ENCODE assay signal across 21 mouse cellular contexts in the genomic region with DNA sequence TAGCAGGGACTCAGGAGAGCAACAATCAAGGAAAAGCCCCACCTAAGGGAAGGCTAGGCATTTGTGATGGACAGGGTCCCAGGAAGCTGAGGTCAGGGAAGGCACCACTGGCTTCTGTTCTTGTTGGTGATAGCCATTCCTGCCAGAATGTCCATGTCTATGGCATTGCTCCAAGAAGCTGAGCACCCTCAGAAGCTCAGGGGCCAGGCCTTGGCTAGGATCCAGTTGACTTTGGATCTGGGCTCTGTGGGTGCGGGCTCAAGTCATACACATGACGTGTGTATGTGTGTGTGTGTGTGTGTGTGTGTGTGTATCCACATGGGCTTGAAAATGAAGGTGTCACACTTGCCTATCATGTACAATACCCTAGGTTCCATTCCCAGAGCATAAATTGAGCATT. TPM values are rescaled to one million over a fixed set of nuclear protein-coding genes. Genes with fewer than 3 reads are reported as not detected.
DNase-seq lines count a peak whose midpoint lies in the region; ATAC-seq lines count a peak whose summit lies in the region.
"Had no signal": no experiment of that assay in that cellular context is flagged by ENCODE, and none has a peak within 500 bp of the region (broad histone marks: within the 10 kb centered on the region; RNA-seq: fewer than 3 reads in every experiment).

No protein-coding gene starts in this region.

- H3K27ac ChIP-seq in kidney, embryonic 16.5 days (ENCODE audit: low read length): no peak overlapping the region
- peak overlapping the region; percentile 60 for H3K27ac ChIP-seq in lung, embryonic 16.5 days (ENCODE audit: low read length)
- H3K27ac ChIP-seq in forebrain, embryonic 16.5 days (ENCODE audit: low read length): no peak overlapping the region
- H3K27ac ChIP-seq: hindbrain, embryonic 15.5 days; kidney, postnatal 0 days; limb, embryonic 12.5 days; midbrain, embryonic 13.5 days had no signal

- no peaks in the 10 kb centered on the region for H3K9me3 ChIP-seq in kidney, embryonic 16.5 days (ENCODE audit: low read length)
- no peaks in the 10 kb centered on the region for H3K9me3 ChIP-seq in lung, embryonic 16.5 days (ENCODE audit: control insufficient read depth, low read length)
- no peaks in the 10 kb centered on the region for H3K9me3 ChIP-seq in forebrain, embryonic 16.5 days (ENCODE audit: control insufficient read depth, low read length)
- H3K9me3 ChIP-seq: hindbrain, embryonic 15.5 days; limb, embryonic 12.5 days; megakaryocyte, embryonic 14.5 days; midbrain, embryonic 13.5 days had no signal

- no peak overlapping the region for H3K4me2 ChIP-seq in kidney, embryonic 16.5 days (replicated peaks; ENCODE audit: low read depth, low read length)
- no peak overlapping the region for H3K4me2 ChIP-seq in lung, embryonic 16.5 days (ENCODE audit: low read depth, low read length)
- H3K4me2 ChIP-seq in forebrain, embryonic 16.5 days (ENCODE audit: low read length): no peak overlapping the region
- H3K4me2 ChIP-seq: heart, embryonic 11.5 days; hindbrain, embryonic 15.5 days; limb, embryonic 12.5 days; liver, embryonic 11.5 days; midbrain, embryonic 13.5 days had no signal

- H3K4me3 ChIP-seq in kidney, embryonic 16.5 days (ENCODE audit: low read length): no peak overlapping the region
- no peak overlapping the region for H3K4me3 ChIP-seq in lung, embryonic 16.5 days (ENCODE audit: low read length)
- no peak overlapping the region for H3K4me3 ChIP-seq in forebrain, embryonic 16.5 days (replicated peaks; ENCODE audit: low read length)
- H3K4me3 ChIP-seq: hindbrain, embryonic 15.5 days; limb, embryonic 12.5 days; megakaryocyte, embryonic 14.5 days; midbrain, embryonic 13.5 days had no signal

- 80% methylated on average over 2 of the region's 2 CpGs for WGBS in kidney, embryonic 16.5 days
- 23% methylated on average over 2 of the region's 2 CpGs for WGBS in lung, embryonic 16.5 days
- WGBS in forebrain, embryonic 16.5 days: 77% methylated on average over 2 of the region's 2 CpGs

- H3K36me3 ChIP-seq in kidney, embryonic 16.5 days (ENCODE audit: insufficient read depth, low read length): peaks cover 13% of the 10 kb centered on the region
- H3K36me3 ChIP-seq in lung, embryonic 16.5 days (ENCODE audit: control insufficient read depth, insufficient read depth, low read length): peaks cover 4% of the 10 kb centered on the region
- peaks cover 6% of the 10 kb centered on the region; the same call in 1 of the 2 replicates for H3K36me3 ChIP-seq in forebrain, embryonic 16.5 days (ENCODE audit: control insufficient read depth, insufficient read depth)

- DNase-seq in cerebellum, postnatal 10 days: peak; percentile 23 to 34
- no peak for DNase-seq in cerebellum, adult 9-10 months
- peak; percentile 35 for DNase-seq in kidney, postnatal 10 days
- peak; percentile 68 to 71 for DNase-seq in lung, postnatal 4 days
- DNase-seq in thymus, postnatal 0 days (ENCODE audit: low spot score): no peak
- DNase-seq: cerebellum, adult 18-20 months; heart, postnatal 14 days; layer of hippocampus, postnatal 36 days; liver, postnatal 0 days had no signal

- no peaks in the 10 kb centered on the region for H3K4me1 ChIP-seq in kidney, embryonic 16.5 days (ENCODE audit: insufficient read depth, low read length)
- peaks cover 17% of the 10 kb centered on the region; the same call in 1 of the 2 replicates for H3K4me1 ChIP-seq in lung, embryonic 16.5 days (replicated peaks; ENCODE audit: control insufficient read depth, insufficient read depth, low read length)
- H3K4me1 ChIP-seq in forebrain, embryonic 16.5 days (replicated peaks; ENCODE audit: control insufficient read depth, insufficient read depth, low read length): no peaks in the 10 kb centered on the region
- H3K4me1 ChIP-seq: hindbrain, embryonic 15.5 days; limb, embryonic 12.5 days; midbrain, embryonic 13.5 days had no signal

- H3K9ac ChIP-seq in kidney, embryonic 16.5 days (replicated peaks; ENCODE audit: low read length): no peak overlapping the region
- no peak overlapping the region for H3K9ac ChIP-seq in lung, embryonic 16.5 days (ENCODE audit: low read length)
- no peak overlapping the region for H3K9ac ChIP-seq in forebrain, embryonic 16.5 days (replicated peaks; ENCODE audit: low read depth, low read length)
- H3K9ac ChIP-seq: hindbrain, embryonic 15.5 days; limb, embryonic 12.5 days; liver, postnatal 0 days; midbrain, embryonic 13.5 days had no signal

- no peaks in the 10 kb centered on the region for H3K27me3 ChIP-seq in kidney, embryonic 16.5 days (ENCODE audit: insufficient read depth, low read length)
- no peaks in the 10 kb centered on the region for H3K27me3 ChIP-seq in lung, embryonic 16.5 days (ENCODE audit: control insufficient read depth, insufficient read depth, low read depth, low read length)
- H3K27me3 ChIP-seq in forebrain, embryonic 16.5 days (replicated peaks; ENCODE audit: control insufficient read depth, insufficient read depth, low read length): no peaks in the 10 kb centered on the region
- H3K27me3 ChIP-seq: hindbrain, embryonic 15.5 days; limb, embryonic 12.5 days; midbrain, embryonic 13.5 days had no signal

- ATAC-seq in kidney, embryonic 16.5 days (ENCODE audit: low FRiP score, low TSS enrichment): no peak
- ATAC-seq in lung, embryonic 16.5 days (ENCODE audit: low read depth): peak; percentile 30; the same call in 1 of the 2 replicates
- ATAC-seq in forebrain, embryonic 16.5 days: no peak
- ATAC-seq: forebrain, embryonic 14.5 days; liver, postnatal 0 days; midbrain, embryonic 13.5 days had no signal

RNA-seq across cellular contexts. Expression of gene Pdia6, which starts 23.6 kb away (rescaled TPM):
- polyA plus RNA-seq in kidney, embryonic 16.5 days (2015; fragmentation: Nextera tagmentation; extraction: Ambion mirVana): 665 and 673 TPM in 2 replicates
- polyA plus RNA-seq in lung, embryonic 16.5 days (2015; fragmentation: Nextera tagmentation; extraction: Ambion mirVana): 679 and 720 TPM in 2 replicates
- polyA plus RNA-seq in forebrain, embryonic 16.5 days (2015; fragmentation: Nextera tagmentation; extraction: Ambion mirVana): 333 and 384 TPM in 2 replicates
- polyA plus RNA-seq in thymus, postnatal 0 days (2015; fragmentation: Nextera tagmentation; extraction: Ambion mirVana): 181 and 236 TPM in 2 replicates

RNA-seq across cellular contexts. Expression of gene Atp6v1c2, which starts 39.2 kb away (rescaled TPM):
- polyA plus RNA-seq in kidney, embryonic 16.5 days (2015; fragmentation: Nextera tagmentation; extraction: Ambion mirVana): 4.6 and 5.8 TPM in 2 replicates
- polyA plus RNA-seq in lung, embryonic 16.5 days (2015; fragmentation: Nextera tagmentation; extraction: Ambion mirVana): 6.1 and 8.0 TPM in 2 replicates
- 0.88 and 1.3 TPM in 2 replicates for polyA plus RNA-seq in forebrain, embryonic 16.5 days (2015; fragmentation: Nextera tagmentation; extraction: Ambion mirVana)
- 0.33 and 0.44 TPM in 2 replicates for polyA plus RNA-seq in thymus, postnatal 0 days (2015; fragmentation: Nextera tagmentation; extraction: Ambion mirVana)
- polyA plus RNA-seq: small intestine, adult 2 months had no signal

RNA-seq across cellular contexts. Expression of gene Nol10, which starts 58.3 kb away (rescaled TPM):
- polyA plus RNA-seq in kidney, embryonic 16.5 days (2015; fragmentation: Nextera tagmentation; extraction: Ambion mirVana): 24.4 and 26.9 TPM in 2 replicates
- 20.8 TPM in 2 replicates for polyA plus RNA-seq in lung, embryonic 16.5 days (2015; fragmentation: Nextera tagmentation; extraction: Ambion mirVana)
- 23.5 and 26.3 TPM in 2 replicates for polyA plus RNA-seq in forebrain, embryonic 16.5 days (2015; fragmentation: Nextera tagmentation; extraction: Ambion mirVana)
- polyA plus RNA-seq in thymus, postnatal 0 days (2015; fragmentation: Nextera tagmentation; extraction: Ambion mirVana): 19.7 and 21.3 TPM in 2 replicates

Comparison
In these comparisons a context has a peak if more than half of its experiments do, and no peak if none do; other contexts are left out.
1. DNase-seq: peak in cerebellum, postnatal 10 days (2 of 2), kidney, postnatal 10 days (single experiment) and lung, postnatal 4 days (2 of 2); none in cerebellum, adult 9-10 months (single experiment) and thymus, postnatal 0 days (single experiment).